Mouse (Mus musculus) brain, embryonic 14.5 days (tissue): Measurements from ENCODE around the gene 0610030E20Rik.

Experiments
- CTCF ChIP-seq: fragments of 200-500 bp; IDR thresholded peaks from 2 replicates; pipeline ENCODE4 v1.5.1; 2012; ENCODE audit warnings: inconsistent platforms, mild to moderate bottlenecking, moderate library complexity, borderline replicate concordance; ENCODE audit not compliant: insufficient read depth, insufficient read length; ENCODE audit errors: extremely low read depth
- POLR2A ChIP-seq: fragments of 200-500 bp; IDR thresholded peaks from 2 replicates; pipeline ENCODE4 v1.6.1; 2012; ENCODE audit warnings: mild to moderate bottlenecking, inconsistent platforms, borderline replicate concordance; ENCODE audit not compliant: poor library complexity, insufficient read depth, insufficient read length, severe bottlenecking; ENCODE audit errors: extremely low read depth

DNA sequence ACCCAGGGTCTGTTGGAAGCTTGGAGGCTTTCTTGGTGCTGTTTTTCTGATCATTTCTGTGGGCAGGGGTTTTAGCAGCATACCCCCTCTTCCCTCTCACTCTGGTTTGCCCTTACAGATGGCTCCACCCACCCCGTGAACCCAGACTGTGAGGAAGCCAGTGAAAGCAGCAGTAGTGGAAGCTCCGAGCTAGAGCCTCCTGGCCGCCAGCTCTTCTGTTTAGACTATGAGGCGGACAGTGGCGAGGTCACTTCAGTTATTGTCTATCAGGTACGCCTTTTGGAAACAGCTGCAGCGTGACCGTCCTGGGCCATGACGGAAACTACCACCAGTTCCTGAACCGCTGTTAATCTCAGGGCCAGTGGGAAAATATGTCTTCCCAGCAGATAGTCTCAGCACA lies 1.3 kb downstream of the 0610030E20Rik start:
- no peak for TF ChIP-seq CTCF
- no peak for TF ChIP-seq POLR2A
